Mouse (Mus musculus): ENCODE measurements around the gene Kat2a. TPM values are rescaled to one million over a fixed set of nuclear protein-coding genes. Genes with fewer than 3 reads are reported as not detected.

The Kat2a gene
- 56.4 and 58.1 TPM in 2 replicates for polyA plus RNA-seq (2012; rRNA removed)

DNA sequence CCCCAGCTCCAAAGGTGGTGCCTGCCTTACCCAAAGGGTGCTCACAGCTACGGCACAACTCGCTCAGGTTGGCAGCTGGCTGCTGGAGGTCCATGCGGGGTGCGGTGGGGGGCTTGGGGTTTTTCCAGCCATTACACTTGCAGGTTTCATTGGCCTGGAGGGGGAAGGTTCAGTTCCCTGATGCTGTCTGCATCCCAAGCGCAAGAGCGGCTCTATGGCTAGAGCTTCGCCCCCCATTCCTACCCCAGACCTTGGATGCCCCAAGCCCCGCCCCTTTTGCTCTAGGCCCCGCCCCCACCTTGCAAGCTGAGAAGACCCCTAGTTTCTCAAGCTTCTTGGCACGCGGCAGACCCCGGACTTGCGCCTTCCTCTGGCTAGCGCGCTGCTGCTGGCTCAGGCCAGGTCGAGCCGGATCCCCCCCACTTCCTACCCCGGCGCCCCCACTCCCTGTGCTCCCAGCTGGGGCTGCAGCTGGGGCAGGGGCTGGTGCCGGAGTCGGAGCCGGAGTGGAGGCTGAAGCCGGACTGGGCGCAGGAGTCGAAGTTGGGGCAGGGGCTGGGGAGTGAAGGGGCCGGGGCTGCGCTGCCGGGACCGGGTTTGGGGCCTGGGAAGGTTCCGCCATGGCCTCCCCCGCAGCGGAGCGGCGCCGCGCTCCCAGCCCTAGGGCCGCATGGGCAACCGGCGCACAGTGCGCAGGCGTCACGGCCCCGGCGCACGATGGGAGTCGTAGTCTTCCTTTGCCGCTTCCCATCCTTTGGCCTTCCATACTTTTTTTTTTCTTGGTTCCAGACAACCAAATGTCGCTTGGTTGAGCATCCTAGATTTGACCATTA lies at the start of gene Kat2a:
Gene Kat2a (minus strand): TSS at position 683 of the 833 bp plus-strand sequence.
- peak; percentile 55; the same call in 1 of the 2 replicates for TF ChIP-seq POLR2A (IDR thresholded peaks at IDR 0.05; ENCODE audit: control insufficient read depth, extremely low read depth, insufficient read depth, low read length, poor library complexity)
- no peak for TF ChIP-seq CTCF (IDR thresholded peaks at IDR 0.05; ENCODE audit: borderline replicate concordance, control insufficient read depth, extremely low read depth, insufficient read depth, low read length, poor library complexity)
- 3% methylated on average over 48 of the region's 48 CpGs for WGBS
- peaks cover 22% of the 10 kb centered on the region for H3K4me1 ChIP-seq (replicated peaks; ENCODE audit: control insufficient read depth, insufficient read depth, low read length)

DNA sequence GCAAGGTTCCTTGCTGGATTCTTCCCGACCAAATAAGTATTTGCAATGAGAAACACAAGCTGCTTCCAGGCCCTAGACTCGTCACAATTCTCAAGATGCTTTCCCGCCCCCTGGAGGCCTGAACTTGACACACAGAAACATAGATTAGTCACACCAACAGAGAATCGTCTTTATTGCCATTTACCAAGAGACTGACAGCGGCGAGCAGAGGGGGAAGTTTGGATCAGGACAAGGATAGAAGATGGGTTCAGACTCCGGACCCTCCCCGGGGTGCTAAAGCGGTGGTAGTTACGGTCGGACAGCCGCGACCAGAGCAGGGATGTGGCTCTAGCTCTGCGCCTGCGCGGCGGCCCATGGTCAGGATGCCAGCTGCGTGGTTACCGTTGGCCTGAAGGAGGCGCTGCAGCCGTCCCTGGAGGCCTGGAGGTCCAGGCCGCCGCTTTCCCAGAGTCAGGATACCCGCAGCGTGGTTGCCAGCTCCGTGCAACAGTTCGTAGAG lies 49.3 kb upstream of the Kat2a start:
- Histone ChIP-seq H3K4me3 (ENCODE audit: control insufficient read depth, insufficient read depth, low read length) (peak overlapping the region; percentile 48), H3K27me3 (ENCODE audit: control insufficient read depth, insufficient read depth, low read length) (no peaks in the 10 kb centered on the region), H3K27ac (ENCODE audit: control insufficient read depth, insufficient read depth, low read length) (no peak overlapping the region), H3K36me3 (ENCODE audit: control insufficient read depth, insufficient read depth, low read length) (no peaks in the 10 kb centered on the region), H3K4me1 (replicated peaks; ENCODE audit: control insufficient read depth, insufficient read depth, low read length) (peaks cover 19% of the 10 kb centered on the region)
- peak; percentile 75 for DNase-seq
- 1% methylated on average over 27 of the region's 27 CpGs for WGBS
- peak; percentile 95 for TF ChIP-seq CTCF (IDR thresholded peaks at IDR 0.05; ENCODE audit: borderline replicate concordance, control insufficient read depth, extremely low read depth, insufficient read depth, low read length, poor library complexity)
- no peak for TF ChIP-seq POLR2A (IDR thresholded peaks at IDR 0.05; ENCODE audit: control insufficient read depth, extremely low read depth, insufficient read depth, low read length, poor library complexity)

More for the DNA sequence above, at the start of gene Kat2a:
- Histone ChIP-seq H3K4me3 (ENCODE audit: control insufficient read depth, insufficient read depth, low read length) (peak within 1 kb of the TSS; percentile 67), H3K36me3 (ENCODE audit: control insufficient read depth, insufficient read depth, low read length) (peaks cover 15% of the 10 kb centered on the region), H3K27me3 (ENCODE audit: control insufficient read depth, insufficient read depth, low read length) (no peaks in the 10 kb centered on the region), H3K27ac (ENCODE audit: control insufficient read depth, insufficient read depth, low read length) (peak within 1 kb of the TSS; percentile 62)
- peak; percentile 77 for DNase-seq

DNA sequence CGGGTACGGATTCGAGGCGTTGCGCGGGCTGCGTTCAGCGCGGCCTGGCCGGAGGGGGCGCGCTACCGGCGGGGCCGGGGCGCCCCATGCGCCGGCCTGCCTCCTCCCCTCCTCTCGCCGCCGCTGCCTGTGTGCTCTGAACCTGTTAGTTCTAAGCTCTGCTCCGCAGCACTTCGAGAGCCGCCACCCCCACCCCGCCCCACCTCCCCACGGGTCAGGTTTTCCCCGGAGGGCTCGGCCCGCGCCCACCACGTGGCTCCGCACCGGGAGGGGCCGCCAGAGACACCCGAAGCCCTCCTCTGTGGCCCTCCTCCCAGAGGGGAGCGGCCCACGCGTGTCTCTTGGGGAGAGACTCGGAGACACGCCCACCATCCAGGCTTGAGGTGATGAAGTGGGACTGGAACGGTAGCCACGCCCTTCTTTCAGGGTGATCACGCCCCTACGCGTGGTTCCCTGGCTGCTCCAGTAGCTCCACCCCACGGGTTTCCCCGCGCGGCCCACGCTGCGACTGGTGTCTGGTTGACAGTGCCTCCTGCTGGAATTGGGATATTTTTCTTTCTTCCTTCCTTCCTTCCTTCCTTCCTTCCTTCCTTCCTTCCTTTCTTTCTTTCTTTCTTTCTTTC lies 47.5 kb upstream of the Kat2a start, which contains the start of gene Kcnh4:
Gene Kcnh4 (minus strand): TSS at position 332 of the 623 bp plus-strand sequence.
- no peak within 1 kb of the TSS for H3K27ac ChIP-seq (ENCODE audit: control insufficient read depth, insufficient read depth, low read length)

DNA sequence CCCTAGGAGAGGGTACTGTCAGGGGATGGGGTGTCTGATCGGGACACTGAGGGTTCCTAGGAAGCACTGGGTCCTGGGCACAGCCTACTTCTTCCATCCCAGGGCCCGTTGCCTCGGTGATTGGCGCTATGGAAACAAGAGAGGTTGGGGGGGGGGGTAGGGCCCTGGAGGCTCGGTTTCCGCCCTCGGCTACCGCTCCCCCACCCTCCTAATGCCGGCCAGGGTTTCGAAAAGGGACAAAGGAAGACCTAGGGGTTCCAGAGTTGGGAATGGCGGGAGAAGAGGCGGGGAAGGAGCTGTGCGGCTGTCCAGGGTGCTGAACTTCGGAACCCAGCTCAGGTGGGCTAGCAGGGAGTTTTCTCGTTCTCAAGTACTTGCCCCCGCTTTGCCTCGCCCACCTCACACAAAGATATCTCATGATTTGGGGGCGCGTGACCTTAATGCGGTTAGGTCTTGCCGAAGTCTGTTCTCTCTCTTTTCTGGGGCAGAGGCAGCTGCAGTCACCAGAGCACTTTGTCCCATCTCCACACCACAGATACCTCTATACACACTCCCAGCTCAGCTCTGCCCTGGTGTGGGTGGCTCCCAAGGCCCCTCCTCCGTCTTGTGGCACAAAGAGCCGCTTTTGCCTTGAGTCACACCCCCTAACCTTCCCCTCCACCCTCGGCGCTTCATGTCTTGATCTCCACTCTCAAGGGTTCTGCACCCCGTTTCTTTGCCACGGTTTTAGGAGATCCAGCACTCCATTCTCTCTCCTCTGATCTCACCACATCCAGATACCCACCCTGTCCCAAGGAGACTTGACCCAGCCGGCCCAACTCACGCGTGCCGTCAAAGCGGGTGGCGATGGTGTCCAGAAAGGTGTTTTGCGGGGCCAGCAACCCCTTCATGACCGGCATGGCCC lies 46.7 kb upstream of the Kat2a start:
- peak overlapping the region; percentile 40 for H3K4me3 ChIP-seq (ENCODE audit: control insufficient read depth, insufficient read depth, low read length)
- H3K36me3 ChIP-seq (ENCODE audit: control insufficient read depth, insufficient read depth, low read length) = no peaks in the 10 kb centered on the region
- WGBS = 5% methylated on average over 35 of the region's 35 CpGs
- no peak overlapping the region for H3K27ac ChIP-seq (ENCODE audit: control insufficient read depth, insufficient read depth, low read length)
- DNase-seq = peak; percentile 57
- H3K27me3 ChIP-seq (ENCODE audit: control insufficient read depth, insufficient read depth, low read length) = no peaks in the 10 kb centered on the region
- TF ChIP-seq POLR2A (IDR thresholded peaks at IDR 0.05; ENCODE audit: control insufficient read depth, extremely low read depth, insufficient read depth, low read length, poor library complexity) = no peak
- peak; percentile 43; the same call in 1 of the 2 replicates for TF ChIP-seq CTCF (IDR thresholded peaks at IDR 0.05; ENCODE audit: borderline replicate concordance, control insufficient read depth, extremely low read depth, insufficient read depth, low read length, poor library complexity)
- peaks cover 25% of the 10 kb centered on the region for H3K4me1 ChIP-seq (replicated peaks; ENCODE audit: control insufficient read depth, insufficient read depth, low read length)

More for the DNA sequence above, 47.5 kb upstream of the Kat2a start, which contains the start of gene Kcnh4:
- Histone ChIP-seq H3K36me3 (ENCODE audit: control insufficient read depth, insufficient read depth, low read length) (no peaks in the 10 kb centered on the region), H3K4me1 (replicated peaks; ENCODE audit: control insufficient read depth, insufficient read depth, low read length) (peaks cover 19% of the 10 kb centered on the region), H3K4me3 (ENCODE audit: control insufficient read depth, insufficient read depth, low read length) (peak within 1 kb of the TSS; percentile 40), H3K27me3 (ENCODE audit: control insufficient read depth, insufficient read depth, low read length) (no peaks in the 10 kb centered on the region)
- TF ChIP-seq POLR2A (IDR thresholded peaks at IDR 0.05; ENCODE audit: control insufficient read depth, extremely low read depth, insufficient read depth, low read length, poor library complexity) (no peak), CTCF (IDR thresholded peaks at IDR 0.05; ENCODE audit: borderline replicate concordance, control insufficient read depth, extremely low read depth, insufficient read depth, low read length, poor library complexity) (no peak; the same call in 1 of the 2 replicates)
- WGBS = under 1% methylated on average over 50 of the region's 51 CpGs
- peak; percentile 74 for DNase-seq

DNA sequence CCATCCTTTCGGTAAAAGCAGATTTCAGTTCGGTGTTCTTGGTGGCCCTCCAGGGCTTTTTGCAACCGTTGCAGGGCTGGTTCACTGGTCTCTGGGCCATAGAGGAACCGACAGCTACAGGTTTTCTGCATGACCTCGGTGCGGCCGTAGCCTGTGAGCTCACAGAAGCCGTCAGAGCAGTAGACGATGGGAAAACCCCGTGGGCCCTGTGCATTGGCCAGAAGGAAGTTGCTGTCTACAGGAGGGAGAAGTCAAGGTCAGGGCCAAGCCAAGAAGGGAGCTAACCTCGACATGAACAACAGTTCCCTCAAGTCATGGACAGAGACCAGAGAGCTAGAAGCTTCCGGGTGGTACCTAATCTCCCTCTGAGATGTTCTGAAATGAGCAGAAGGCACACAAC lies 45.3 kb upstream of the Kat2a start:
- no peak for DNase-seq
- no peaks in the 10 kb centered on the region for H3K27me3 ChIP-seq (ENCODE audit: control insufficient read depth, insufficient read depth, low read length)
- H3K4me3 ChIP-seq (ENCODE audit: control insufficient read depth, insufficient read depth, low read length) = no peak overlapping the region
- no peaks in the 10 kb centered on the region for H3K36me3 ChIP-seq (ENCODE audit: control insufficient read depth, insufficient read depth, low read length)
- no peak overlapping the region for H3K27ac ChIP-seq (ENCODE audit: control insufficient read depth, insufficient read depth, low read length)
- peaks cover 29% of the 10 kb centered on the region for H3K4me1 ChIP-seq (replicated peaks; ENCODE audit: control insufficient read depth, insufficient read depth, low read length)
- TF ChIP-seq CTCF (IDR thresholded peaks at IDR 0.05; ENCODE audit: borderline replicate concordance, control insufficient read depth, extremely low read depth, insufficient read depth, low read length, poor library complexity) (no peak), POLR2A (IDR thresholded peaks at IDR 0.05; ENCODE audit: control insufficient read depth, extremely low read depth, insufficient read depth, low read length, poor library complexity) (no peak)
- 48% methylated on average over 12 of the region's 12 CpGs for WGBS

Measured in thymus, adult 2 months (tissue).